Mouse (Mus musculus) lung, adult 2 months (tissue): ENCODE data around the gene E130114P18Rik.

Source experiments
- CTCF ChIP-seq: fragments of 200-500 bp; IDR thresholded peaks from 2 replicates; pipeline ENCODE4 v1.5.1; 2011; ENCODE audit warnings: mild to moderate bottlenecking, low read length, control low read depth; ENCODE audit not compliant: insufficient read depth
- POLR2A ChIP-seq: fragments of 200-500 bp; IDR thresholded peaks from 2 replicates; pipeline ENCODE4 v1.6.1; 2011; ENCODE audit warnings: low read depth, mild to moderate bottlenecking, control low read depth, low read length, borderline replicate concordance; ENCODE audit errors: extremely low read depth

- no peak for TF ChIP-seq CTCF
- no peak for TF ChIP-seq POLR2A
These were observed 200.4 kb downstream of the E130114P18Rik start for GRCm38 (mm10) chr4:97577431-97577830.
